Mouse (Mus musculus): Measurements from ENCODE around the gene Ly6g5b. TPM values are rescaled to one million over a fixed set of nuclear protein-coding genes. Genes with fewer than 3 reads are reported as not detected.

The Ly6g5b gene
- 2.2 and 3.0 TPM in 2 replicates for polyA plus RNA-seq (2012; rRNA removed)

- WGBS: 78% methylated on average over 8 of the region's 8 CpGs
- DNase-seq (ENCODE audit: low read depth, low spot score): no peak
Observed at GRCm38 (mm10) chr17:35115046-35116019, at the start of gene Ly6g5b. Ly6g5b (minus strand) TSS chr17:35115428.

GRCm38 (mm10) chr17:35164218-35164567 lies 49.0 kb upstream of the Ly6g5b start:
- 0% methylated on average over 28 of the region's 28 CpGs for WGBS
- DNase-seq (ENCODE audit: low read depth, low spot score): no peak

GRCm38 (mm10) chr17:35163326-35164081 lies 48.3 kb upstream of the Ly6g5b start:
- no peak for DNase-seq (ENCODE audit: low read depth, low spot score)
- 2% methylated on average over 8 of the region's 8 CpGs for WGBS

DNA sequence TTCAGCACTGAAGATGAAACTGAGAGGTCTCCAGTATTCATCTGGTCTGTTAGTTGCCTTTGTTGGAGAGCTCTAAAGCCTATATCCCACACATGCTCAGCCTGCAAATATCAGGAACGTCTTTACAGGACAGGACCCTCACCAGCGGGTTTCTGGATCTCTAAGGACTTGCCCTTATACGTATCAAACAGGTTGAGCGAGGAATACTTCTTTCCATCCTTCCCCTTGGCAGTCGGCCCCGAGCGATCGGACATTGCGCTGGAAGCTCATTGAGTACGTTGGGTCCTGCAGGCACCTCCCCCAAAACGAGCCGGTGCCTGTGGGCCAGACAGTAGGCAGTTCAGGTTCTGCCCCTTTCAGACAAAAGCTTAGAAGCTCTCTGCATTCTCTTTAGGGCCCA lies 47.5 kb upstream of the Ly6g5b start:
- DNase-seq (ENCODE audit: low read depth, low spot score): no peak
- 4% methylated on average over 12 of the region's 12 CpGs for WGBS

- no peak for DNase-seq (ENCODE audit: low read depth, low spot score)
- WGBS: 61% methylated on average over 14 of the region's 14 CpGs
Observed at GRCm38 (mm10) chr17:35162121-35162520, 46.9 kb upstream of the Ly6g5b start.

- no peak for DNase-seq (ENCODE audit: low read depth, low spot score)
- WGBS: 75% methylated on average over 11 of the region's 11 CpGs
Observed at GRCm38 (mm10) chr17:35161421-35161820, 46.2 kb upstream of the Ly6g5b start.

GRCm38 (mm10) chr17:35159638-35160037 lies 44.4 kb upstream of the Ly6g5b start:
- 88% methylated on average over 7 of the region's 7 CpGs for WGBS
- no peak for DNase-seq (ENCODE audit: low read depth, low spot score)

DNA sequence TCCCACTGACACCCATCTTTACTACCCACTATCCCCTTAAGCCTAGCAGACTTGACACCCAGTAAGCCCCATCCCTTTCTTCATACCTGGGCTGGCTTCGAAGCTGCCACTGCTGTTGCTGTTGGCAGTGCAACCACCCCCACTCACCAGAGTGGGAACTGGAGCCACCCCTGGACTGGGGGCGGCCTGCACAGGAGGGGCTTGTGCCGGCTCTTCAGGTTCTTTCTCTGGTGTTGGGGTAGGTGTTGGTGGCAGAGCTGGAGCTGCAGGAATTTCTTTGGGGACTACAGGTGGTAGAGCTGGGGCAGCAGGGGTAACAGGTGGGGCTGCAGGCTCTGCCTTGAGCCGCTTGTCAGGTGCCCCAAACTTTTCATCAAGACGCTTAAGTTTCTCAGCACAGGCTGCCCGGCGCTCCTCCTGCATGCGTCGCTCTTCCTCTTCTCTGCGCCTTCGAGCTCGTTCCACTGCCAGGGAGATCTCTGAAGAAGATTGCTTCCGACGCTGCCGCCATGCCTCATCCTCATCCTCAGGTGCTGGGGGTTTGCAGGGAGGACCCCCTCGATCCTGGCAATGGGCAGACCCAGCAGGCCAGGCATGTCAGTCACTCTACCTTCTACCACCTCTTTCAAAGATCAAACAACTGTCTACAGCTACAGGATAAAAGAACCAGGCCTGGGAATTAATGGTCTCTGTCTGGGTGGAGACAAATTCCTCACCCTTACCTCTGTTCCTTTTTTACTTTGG lies 43.8 kb upstream of the Ly6g5b start:
- 92% methylated on average over 16 of the region's 16 CpGs for WGBS
- no peak for DNase-seq (ENCODE audit: low read depth, low spot score)

GRCm38 (mm10) chr17:35157661-35158175 lies 42.5 kb upstream of the Ly6g5b start:
- DNase-seq (ENCODE audit: low read depth, low spot score): no peak
- 92% methylated on average over 8 of the region's 8 CpGs for WGBS

DNA sequence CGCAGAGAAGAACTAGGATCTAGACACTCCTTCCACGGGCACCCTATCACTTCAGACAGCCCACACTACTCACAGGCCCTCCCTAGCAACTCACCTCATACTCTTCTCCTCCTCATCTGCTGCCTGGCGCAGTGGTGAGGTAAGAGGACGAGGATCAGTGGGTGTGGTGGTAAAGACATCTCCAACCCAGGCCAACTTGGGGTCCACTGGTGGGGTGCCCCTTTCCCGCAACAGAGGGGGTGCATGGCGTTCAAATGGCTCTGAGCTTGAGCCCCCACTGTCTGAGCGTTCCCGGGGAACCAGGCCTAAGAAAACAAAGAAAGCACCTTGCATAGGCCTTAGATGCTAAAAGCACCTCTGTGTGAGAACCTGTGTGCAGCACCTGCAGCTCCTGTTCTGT lies 42.0 kb upstream of the Ly6g5b start:
- DNase-seq (ENCODE audit: low read depth, low spot score): no peak
- WGBS: 88% methylated on average over 8 of the region's 8 CpGs

DNA sequence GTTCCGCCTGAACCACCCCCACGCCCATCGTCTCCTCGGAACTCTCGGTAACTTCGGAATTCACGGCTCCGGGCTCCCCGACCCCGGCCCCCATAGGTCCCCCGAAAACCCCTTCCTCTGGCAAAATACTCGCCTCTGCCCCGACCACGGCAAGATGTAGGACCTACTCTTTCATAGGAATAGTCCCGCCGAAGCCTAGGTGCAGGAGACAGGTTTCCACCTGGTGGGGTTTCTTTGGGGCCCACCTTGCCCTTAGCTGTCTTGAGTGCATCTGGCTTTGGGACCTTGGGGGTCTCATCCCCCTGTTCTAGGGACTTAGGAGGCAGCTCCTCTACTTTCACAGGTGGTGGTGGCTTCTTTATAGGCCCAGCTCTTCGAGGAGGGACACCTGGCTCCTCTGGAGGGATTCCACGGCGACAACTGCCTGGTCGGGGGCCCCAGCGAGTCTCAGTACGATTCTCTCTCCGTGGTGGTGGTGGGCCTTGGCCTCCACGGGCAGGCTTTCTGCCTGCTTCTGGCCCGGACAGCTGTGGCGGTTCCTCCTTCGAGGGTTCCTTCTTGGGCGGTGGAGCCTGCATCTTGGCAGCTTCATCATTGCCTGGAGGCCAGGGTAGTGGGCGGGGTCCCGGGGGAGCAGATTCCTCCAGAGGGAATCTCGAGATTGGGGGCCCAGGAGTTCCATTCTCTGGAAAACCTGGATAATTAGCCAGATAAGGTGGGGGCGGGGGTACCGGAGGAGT lies 41.4 kb upstream of the Ly6g5b start:
- 86% methylated on average over 33 of the region's 33 CpGs for WGBS
- no peak for DNase-seq (ENCODE audit: low read depth, low spot score)

- 88% methylated on average over 12 of the region's 12 CpGs for WGBS
Observed at GRCm38 (mm10) chr17:35155451-35155850, 40.2 kb upstream of the Ly6g5b start.

DNA sequence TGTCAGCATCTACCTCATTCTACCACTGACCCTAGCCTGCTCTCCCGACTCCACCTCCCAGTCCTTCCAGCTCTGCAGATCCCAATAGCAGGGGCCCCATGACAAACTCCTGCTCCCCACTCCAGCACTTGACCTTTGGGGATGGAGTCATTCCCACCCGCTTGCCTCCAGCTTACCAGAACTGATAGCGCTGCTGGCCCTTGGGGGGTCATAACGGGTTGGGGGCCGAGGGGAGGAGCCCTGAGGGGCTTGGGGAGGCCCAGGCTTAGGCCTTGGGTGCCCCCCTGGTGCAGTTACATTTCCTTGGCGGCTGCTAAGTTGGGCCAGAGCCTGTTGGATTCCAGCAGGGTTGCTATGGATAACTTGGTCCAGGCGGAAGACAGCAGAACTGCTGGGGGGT lies 39.4 kb upstream of the Ly6g5b start:
- DNase-seq (ENCODE audit: low read depth, low spot score): no peak
- WGBS: 87% methylated on average over 7 of the region's 7 CpGs

More at GRCm38 (mm10) chr17:35155451-35155850, 40.2 kb upstream of the Ly6g5b start:
- DNase-seq (ENCODE audit: low read depth, low spot score): no peak

GRCm38 (mm10) chr17:35153931-35154330 lies 38.7 kb upstream of the Ly6g5b start:
- 72% methylated on average over 4 of the region's 4 CpGs for WGBS

GRCm38 (mm10) chr17:35153077-35153476 lies 37.8 kb upstream of the Ly6g5b start:
- no peak for DNase-seq (ENCODE audit: low read depth, low spot score)
- 84% methylated on average over 9 of the region's 9 CpGs for WGBS

More at GRCm38 (mm10) chr17:35153931-35154330, 38.7 kb upstream of the Ly6g5b start:
- DNase-seq (ENCODE audit: low read depth, low spot score): no peak

- no peak for DNase-seq (ENCODE audit: low read depth, low spot score)
- WGBS: 77% methylated on average over 4 of the region's 4 CpGs
Observed at GRCm38 (mm10) chr17:35152121-35152520, 36.9 kb upstream of the Ly6g5b start.

GRCm38 (mm10) chr17:35147922-35148639 lies 32.9 kb upstream of the Ly6g5b start:
- no peak for DNase-seq (ENCODE audit: low read depth, low spot score)
- WGBS: 47% methylated on average over 5 of the region's 5 CpGs

DNA sequence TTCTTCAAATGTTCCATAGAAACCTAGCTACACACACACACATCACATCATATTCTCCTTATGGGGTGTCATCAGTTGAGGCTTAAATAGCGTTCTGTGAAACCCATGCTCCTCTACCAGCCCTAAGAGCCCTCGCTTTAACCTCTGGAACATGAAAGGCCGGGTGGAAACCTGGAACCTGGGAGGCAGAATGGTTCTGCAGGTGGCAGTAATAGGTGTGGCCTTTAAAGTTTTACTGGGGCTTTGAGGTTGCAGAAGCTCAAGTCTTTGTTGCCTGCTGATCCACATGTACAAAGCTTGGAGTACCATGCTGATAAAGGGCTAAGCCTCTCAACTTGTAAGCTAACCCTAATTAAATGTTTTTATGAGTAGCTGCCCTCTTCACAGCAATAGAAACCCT lies 32.1 kb upstream of the Ly6g5b start:
- 38% methylated on average over 3 of the region's 3 CpGs for WGBS
- no peak for DNase-seq (ENCODE audit: low read depth, low spot score)
